8 mouse cellular contexts compared by ENCODE assay signal in genomic region chr17:84026110-84026509, GRCm38 (mm10).
A peak's percentile ranks its signal among the peaks of the same experiment; 100 is the strongest.
DNase-seq lines count a peak whose midpoint lies in the region; ATAC-seq and TF ChIP-seq lines count a peak whose summit lies in the region.

No protein-coding gene starts in this region.

- H3K79me2 ChIP-seq in liver, adult 2 months (ENCODE audit: control insufficient read depth, insufficient read depth, low read length) = no peaks in the 10 kb centered on the region

- H3K36me3 ChIP-seq in kidney, embryonic 14.5 days (ENCODE audit: control insufficient read depth, insufficient read depth, low read length) = no peaks in the 10 kb centered on the region
- H3K36me3 ChIP-seq in kidney, adult 2 months (ENCODE audit: control insufficient read depth, insufficient read depth, low read length) = no peaks in the 10 kb centered on the region
- H3K36me3 ChIP-seq in heart, embryonic 12.5 days = no peaks in the 10 kb centered on the region
- no peaks in the 10 kb centered on the region for H3K36me3 ChIP-seq in liver, adult 2 months (ENCODE audit: control insufficient read depth, insufficient read depth, low read length)
- H3K36me3 ChIP-seq in stomach, embryonic 14.5 days (ENCODE audit: control insufficient read depth, insufficient read depth, low read length) = no peaks in the 10 kb centered on the region

- TF ChIP-seq POLR2A in kidney, adult 2 months (IDR thresholded peaks at IDR 0.05; ENCODE audit: low read depth, low read length) = no peak
- TF ChIP-seq POLR2A in liver, adult 2 months (IDR thresholded peaks at IDR 0.05; ENCODE audit: extremely low read depth, insufficient read depth, low read length) = no peak

- TF ChIP-seq CTCF in kidney, adult 2 months (conservative IDR thresholded peaks at IDR 0.05; ENCODE audit: insufficient read depth, insufficient read length, low read depth, low read length) = no peak
- no peak for TF ChIP-seq CTCF in liver, adult 2 months (IDR thresholded peaks at IDR 0.05; ENCODE audit: low read depth, low read length)

- H3K27ac ChIP-seq in kidney, embryonic 14.5 days (ENCODE audit: low read depth, low read length) = peak overlapping the region; percentile 65; the same call in 1 of the 2 replicates
- no peak overlapping the region for H3K27ac ChIP-seq in kidney, adult 2 months (ENCODE audit: insufficient read depth, low read depth, low read length)
- no peak overlapping the region for H3K27ac ChIP-seq in heart, embryonic 12.5 days (ENCODE audit: poor library complexity, severe bottlenecking)
- no peak overlapping the region for H3K27ac ChIP-seq in liver, adult 2 months (replicated peaks; ENCODE audit: insufficient read depth, low read depth, low read length)
- H3K27ac ChIP-seq in stomach, embryonic 14.5 days (ENCODE audit: low read length) = peak overlapping the region; percentile 83; the same call in 1 of the 2 replicates

- peak; percentile 50 for ATAC-seq in kidney, embryonic 14.5 days (ENCODE audit: low FRiP score, low TSS enrichment)
- peak; percentile 63 for ATAC-seq in heart, embryonic 12.5 days (ENCODE audit: insufficient number of reproducible peaks, low FRiP score)
- peak; percentile 89 for ATAC-seq in stomach, embryonic 14.5 days (ENCODE audit: insufficient number of reproducible peaks, insufficient read depth, low FRiP score, low read depth)
- ATAC-seq in erythroblast, adult 5-6 weeks (replicated peaks; ENCODE audit: low FRiP score, poor library complexity, severe bottlenecking) = no peak

- DNase-seq in kidney, adult 2 months = no peak
- DNase-seq in CD4-positive, CD25-positive, alpha-beta regulatory T cell, adult 2 months (ENCODE audit: low read depth, low spot score) = peak; percentile 65
- DNase-seq in adrenal gland, adult 8-10 months = peak; percentile 63
- no peak for DNase-seq in liver, adult 2 months (ENCODE audit: extremely low read depth, low read depth, low spot score)

- H3K9me3 ChIP-seq in kidney, embryonic 14.5 days (ENCODE audit: control insufficient read depth, low read length) = peaks cover 11% of the 10 kb centered on the region; the same call in 1 of the 2 replicates
- H3K9me3 ChIP-seq in heart, embryonic 12.5 days (replicated peaks) = peaks cover 11% of the 10 kb centered on the region
- H3K9me3 ChIP-seq in stomach, embryonic 14.5 days (ENCODE audit: control insufficient read depth, low read depth, low read length) = no peaks in the 10 kb centered on the region

- H3K4me1 ChIP-seq in kidney, embryonic 14.5 days (ENCODE audit: control insufficient read depth, insufficient read depth, low read length) = peaks cover 26% of the 10 kb centered on the region
- no peaks in the 10 kb centered on the region for H3K4me1 ChIP-seq in kidney, adult 2 months (ENCODE audit: control insufficient read depth, insufficient read depth, low read length)
- peaks cover 19% of the 10 kb centered on the region for H3K4me1 ChIP-seq in heart, embryonic 12.5 days (replicated peaks)
- no peaks in the 10 kb centered on the region; the same call in 1 of the 2 replicates for H3K4me1 ChIP-seq in liver, adult 2 months (ENCODE audit: control insufficient read depth, insufficient read depth, low read length)
- peaks cover 9% of the 10 kb centered on the region for H3K4me1 ChIP-seq in stomach, embryonic 14.5 days (ENCODE audit: control insufficient read depth, insufficient read depth, low read length)

- no peaks in the 10 kb centered on the region for H3K27me3 ChIP-seq in kidney, embryonic 14.5 days (ENCODE audit: control insufficient read depth, insufficient read depth, low read length)
- H3K27me3 ChIP-seq in kidney, adult 2 months (replicated peaks; ENCODE audit: control insufficient read depth, insufficient read depth, low read length) = no peaks in the 10 kb centered on the region
- no peaks in the 10 kb centered on the region for H3K27me3 ChIP-seq in heart, embryonic 12.5 days (replicated peaks)
- H3K27me3 ChIP-seq in liver, adult 2 months (ENCODE audit: control insufficient read depth, insufficient read depth, low read length) = no peaks in the 10 kb centered on the region
- no peaks in the 10 kb centered on the region for H3K27me3 ChIP-seq in stomach, embryonic 14.5 days (ENCODE audit: control insufficient read depth, insufficient read depth, low read length)

- 32% methylated on average over 8 of the region's 9 CpGs for WGBS in kidney, embryonic 14.5 days
- 57% methylated on average over 9 of the region's 9 CpGs for WGBS in kidney, adult 2 months
- 10% methylated on average over 8 of the region's 9 CpGs for WGBS in heart, embryonic 12.5 days
- WGBS in liver, adult 2 months = 28% methylated on average over 9 of the region's 9 CpGs
- WGBS in stomach, embryonic 14.5 days = 21% methylated on average over 7 of the region's 9 CpGs

- no peak overlapping the region for H3K4me3 ChIP-seq in kidney, embryonic 14.5 days (ENCODE audit: low read length)
- H3K4me3 ChIP-seq in kidney, adult 2 months (ENCODE audit: insufficient read depth, low read depth, low read length) = no peak overlapping the region
- no peak overlapping the region for H3K4me3 ChIP-seq in heart, embryonic 12.5 days
- peak overlapping the region; percentile 37; the same call in 1 of the 2 replicates for H3K4me3 ChIP-seq in liver, adult 2 months (ENCODE audit: insufficient read depth, low read depth, low read length)
- no peak overlapping the region for H3K4me3 ChIP-seq in stomach, embryonic 14.5 days (ENCODE audit: low read depth, low read length)

- H3K4me2 ChIP-seq in kidney, embryonic 14.5 days (replicated peaks; ENCODE audit: low read depth, low read length) = no peak overlapping the region
- H3K4me2 ChIP-seq in heart, embryonic 12.5 days = no peak overlapping the region; the same call in 1 of the 2 replicates
- no peak overlapping the region; the same call in 1 of the 2 replicates for H3K4me2 ChIP-seq in stomach, embryonic 14.5 days (replicated peaks; ENCODE audit: low read depth, low read length)

- H3K9ac ChIP-seq in kidney, embryonic 14.5 days (ENCODE audit: low read depth, low read length) = 0 out of 2 replicates have a peak overlapping the region, but pooled peaks have one; percentile 44
- 0 out of 2 replicates have a peak overlapping the region, but pooled peaks have one; percentile 24 for H3K9ac ChIP-seq in heart, embryonic 12.5 days
- H3K9ac ChIP-seq in liver, adult 2 months (ENCODE audit: low read depth, low read length) = peak overlapping the region; percentile 46; the same call in 1 of the 2 replicates
- H3K9ac ChIP-seq in stomach, embryonic 14.5 days (replicated peaks; ENCODE audit: low read depth, low read length) = no peak overlapping the region

Comparison
In these comparisons a context has a peak if more than half of its experiments do, and no peak if none do; other contexts are left out.
1. H3K27ac ChIP-seq: peak in kidney, embryonic 14.5 days (single experiment) and stomach, embryonic 14.5 days (single experiment); none in kidney, adult 2 months (single experiment), heart, embryonic 12.5 days (single experiment) and liver, adult 2 months (single experiment).
2. DNase-seq: peak in CD4-positive, CD25-positive, alpha-beta regulatory T cell, adult 2 months (single experiment) and adrenal gland, adult 8-10 months (single experiment); none in kidney, adult 2 months (single experiment) and liver, adult 2 months (single experiment).